Mouse (Mus musculus): ENCODE measurements around the gene Hectd2. TPM values are rescaled to one million over a fixed set of nuclear protein-coding genes. Genes with fewer than 3 reads are reported as not detected.

The Hectd2 gene
- total RNA-seq, 2 experiments from 2014 or later = 1.3 to 3.4 TPM

- ATAC-seq (replicated peaks; ENCODE audit: poor library complexity) = peak; percentile 60
Measured at GRCm38 (mm10) chr19:36560160-36560559, 5.7 kb downstream of the Hectd2 start.

GRCm38 (mm10) chr19:36561171-36561570, 6.7 kb downstream of the Hectd2 start:
- no peak for ATAC-seq (replicated peaks; ENCODE audit: poor library complexity)

- no peak for ATAC-seq (replicated peaks; ENCODE audit: poor library complexity)
Measured at GRCm38 (mm10) chr19:36564396-36564795, 10.0 kb downstream of the Hectd2 start.

GRCm38 (mm10) chr19:36573986-36574385, 19.5 kb downstream of the Hectd2 start:
- no peak for ATAC-seq (replicated peaks; ENCODE audit: poor library complexity)

- ATAC-seq (replicated peaks; ENCODE audit: poor library complexity) = no peak
Measured at GRCm38 (mm10) chr19:36575159-36575558, 20.7 kb downstream of the Hectd2 start.

- ATAC-seq (replicated peaks; ENCODE audit: poor library complexity) = no peak
Measured at GRCm38 (mm10) chr19:36580874-36581273, 26.4 kb downstream of the Hectd2 start.

DNA sequence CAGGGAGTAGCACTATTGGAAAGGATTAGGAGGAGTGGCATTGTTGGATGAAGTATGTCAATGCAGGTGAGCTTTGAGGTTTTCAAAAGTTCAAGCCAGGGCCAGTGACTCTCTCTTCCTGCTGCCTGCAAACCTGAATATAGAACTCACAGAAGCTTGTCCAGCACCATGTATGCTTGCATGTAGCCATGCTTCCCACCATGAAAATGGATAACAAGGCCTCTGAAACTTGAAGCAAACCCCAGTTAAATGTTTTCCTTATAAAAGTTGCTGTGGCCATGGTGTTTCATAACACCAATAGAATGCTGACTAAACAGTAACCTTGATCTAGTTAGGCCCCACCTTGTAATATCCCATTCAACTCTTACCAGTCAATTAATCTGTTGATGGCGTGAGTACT, 27.7 kb downstream of the Hectd2 start:
- no peak for ATAC-seq (replicated peaks; ENCODE audit: poor library complexity)

DNA sequence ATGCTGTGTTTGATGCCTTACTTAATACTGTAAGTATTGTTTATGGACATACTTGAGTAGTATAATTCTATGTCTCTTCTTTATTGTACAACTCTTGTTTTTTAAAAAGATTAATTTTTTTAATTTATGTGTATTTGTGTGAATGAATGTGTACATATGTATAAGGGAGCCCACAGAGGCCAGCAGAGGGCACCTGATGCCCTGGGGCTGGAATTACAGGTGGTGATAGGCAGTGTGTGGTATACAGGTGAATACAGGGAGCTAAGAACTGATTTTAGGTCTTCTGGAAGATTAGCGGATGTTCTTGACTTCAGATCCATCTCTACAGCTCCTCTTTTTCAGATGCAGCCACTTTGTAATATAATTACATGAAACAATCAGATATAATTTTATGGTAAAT, 31.1 kb downstream of the Hectd2 start:
- no peak for ATAC-seq (replicated peaks; ENCODE audit: poor library complexity)

GRCm38 (mm10) chr19:36594409-36594808, 40.0 kb downstream of the Hectd2 start:
- no peak for ATAC-seq (replicated peaks; ENCODE audit: poor library complexity)

- ATAC-seq (replicated peaks; ENCODE audit: poor library complexity) = no peak
Measured at GRCm38 (mm10) chr19:36601869-36602268, 47.4 kb downstream of the Hectd2 start.

GRCm38 (mm10) chr19:36602535-36603312, 48.3 kb downstream of the Hectd2 start:
- no peak for ATAC-seq (replicated peaks; ENCODE audit: poor library complexity)

DNA sequence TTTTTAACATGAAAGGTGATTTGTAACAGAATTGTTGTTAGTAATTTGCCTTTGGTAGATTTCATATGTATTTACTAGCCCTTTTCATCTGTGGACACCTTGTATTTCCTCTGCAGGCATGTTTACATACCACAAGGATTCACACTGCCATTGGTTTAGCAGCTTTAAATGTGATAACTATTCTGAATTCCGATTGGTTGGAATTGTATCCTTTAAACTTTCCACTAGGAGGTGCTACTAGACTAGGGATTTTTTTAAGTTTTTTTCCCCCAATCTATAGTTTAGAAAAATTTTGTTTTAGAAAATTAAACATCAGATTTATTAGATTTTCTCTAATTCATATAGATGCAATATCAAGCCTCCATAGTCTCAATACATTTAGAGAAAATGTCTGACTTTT, 51.8 kb downstream of the Hectd2 start:
- ATAC-seq (replicated peaks; ENCODE audit: poor library complexity) = no peak

- peak; percentile 58 for ATAC-seq (replicated peaks; ENCODE audit: poor library complexity)
Measured at GRCm38 (mm10) chr19:36609229-36609628, 54.8 kb downstream of the Hectd2 start.

- peak; percentile 98 for ATAC-seq (replicated peaks; ENCODE audit: poor library complexity)
Measured at GRCm38 (mm10) chr19:36610309-36610708, 55.9 kb downstream of the Hectd2 start.

- ATAC-seq (replicated peaks; ENCODE audit: poor library complexity) = no peak
Measured at GRCm38 (mm10) chr19:36625906-36626305, 71.5 kb downstream of the Hectd2 start.

- no peak for ATAC-seq (replicated peaks; ENCODE audit: poor library complexity)
Measured at GRCm38 (mm10) chr19:36626881-36627280, 72.4 kb downstream of the Hectd2 start.

- ATAC-seq (replicated peaks; ENCODE audit: poor library complexity) = no peak
Measured at GRCm38 (mm10) chr19:36629394-36629910, 75.0 kb downstream of the Hectd2 start.

DNA sequence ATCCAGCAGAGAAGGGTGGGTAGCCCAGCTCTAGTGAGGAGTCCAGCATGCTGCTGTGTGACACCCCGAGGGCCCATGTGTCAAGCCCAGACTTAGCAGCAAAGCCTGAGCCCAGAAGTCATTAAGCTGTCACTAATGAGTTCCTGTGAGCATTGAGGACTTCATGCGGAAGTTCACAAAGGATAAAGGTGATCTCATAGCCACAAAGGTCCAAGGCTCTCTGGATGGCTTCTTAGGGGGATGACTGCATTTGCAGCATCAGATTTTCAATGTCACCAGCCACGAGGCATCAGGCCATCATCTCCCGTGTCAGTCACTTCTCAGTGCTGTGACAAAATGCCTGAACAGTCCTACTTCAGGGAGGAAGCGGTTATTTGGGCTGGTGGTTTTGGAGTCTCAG, 75.9 kb downstream of the Hectd2 start:
- no peak for ATAC-seq (replicated peaks; ENCODE audit: poor library complexity)

DNA sequence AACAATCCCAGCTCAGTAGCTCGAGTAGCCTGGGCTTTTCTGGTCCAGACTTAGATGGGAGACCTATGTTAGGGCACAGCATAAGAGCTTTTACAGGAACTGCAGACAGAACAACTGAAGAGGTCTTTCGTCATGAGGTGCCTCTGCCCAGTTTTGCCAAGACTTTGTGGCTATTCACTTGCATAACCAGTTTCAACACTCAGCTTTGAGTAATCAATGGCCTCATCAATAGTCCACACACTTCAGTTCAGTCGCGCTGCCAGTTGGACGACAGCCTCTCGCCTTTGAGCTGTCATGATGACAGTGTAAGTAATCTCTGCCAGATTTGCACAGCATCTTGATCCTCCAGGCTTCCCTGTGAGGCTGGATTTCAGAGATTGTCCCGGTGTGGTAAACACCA, 80.3 kb downstream of the Hectd2 start:
- no peak for ATAC-seq (replicated peaks; ENCODE audit: poor library complexity)

GRCm38 (mm10) chr19:36637223-36637622, 82.8 kb downstream of the Hectd2 start:
- no peak for ATAC-seq (replicated peaks; ENCODE audit: poor library complexity)

GRCm38 (mm10) chr19:36637948-36638587, 83.6 kb downstream of the Hectd2 start:
- ATAC-seq (replicated peaks; ENCODE audit: poor library complexity) = no peak

GRCm38 (mm10) chr19:36639072-36639471, 84.6 kb downstream of the Hectd2 start:
- ATAC-seq (replicated peaks; ENCODE audit: poor library complexity) = no peak
